Mouse (Mus musculus): ENCODE data around the gene Col28a1. TPM values are rescaled to one million over a fixed set of nuclear protein-coding genes. Genes with fewer than 3 reads are reported as not detected.
"Not testable (repeated sequence)": the region's sequence is repeated elsewhere in the genome, so short reads cannot be mapped to it uniquely, and the experiment has no call there.

The Col28a1 gene
- polyA plus RNA-seq, 1 experiment from 2014 or later: 0.18 TPM

GRCm38 (mm10) chr6:8048216-8048615 is 144.2 kb downstream of the Col28a1 start:
- no peaks in the 10 kb centered on the region for H3K9me3 ChIP-seq
- WGBS: 84% methylated on average over 2 of the region's 2 CpGs
- no peak for DNase-seq (ENCODE audit: low spot score)

GRCm38 (mm10) chr6:8046446-8046845 is 146.0 kb downstream of the Col28a1 start:
- Histone ChIP-seq H3K9me3 (no peaks in the 10 kb centered on the region), H3K4me1 (replicated peaks) (no peaks in the 10 kb centered on the region), H3K36me3 (no peaks in the 10 kb centered on the region), H3K27me3 (ENCODE audit: insufficient read depth, poor library complexity, severe bottlenecking) (no peaks in the 10 kb centered on the region), H3K27ac (no peak overlapping the region), H3K4me3 (no peak overlapping the region)
- WGBS: 75% methylated on average over 4 of the region's 4 CpGs
- no peak for DNase-seq (ENCODE audit: low spot score)

More at GRCm38 (mm10) chr6:8048216-8048615, 144.2 kb downstream of the Col28a1 start:
- Histone ChIP-seq H3K36me3 (no peaks in the 10 kb centered on the region), H3K4me3 (no peak overlapping the region), H3K27me3 (ENCODE audit: insufficient read depth, poor library complexity, severe bottlenecking) (no peaks in the 10 kb centered on the region), H3K4me1 (replicated peaks) (no peaks in the 10 kb centered on the region), H3K27ac (no peak overlapping the region)

DNA sequence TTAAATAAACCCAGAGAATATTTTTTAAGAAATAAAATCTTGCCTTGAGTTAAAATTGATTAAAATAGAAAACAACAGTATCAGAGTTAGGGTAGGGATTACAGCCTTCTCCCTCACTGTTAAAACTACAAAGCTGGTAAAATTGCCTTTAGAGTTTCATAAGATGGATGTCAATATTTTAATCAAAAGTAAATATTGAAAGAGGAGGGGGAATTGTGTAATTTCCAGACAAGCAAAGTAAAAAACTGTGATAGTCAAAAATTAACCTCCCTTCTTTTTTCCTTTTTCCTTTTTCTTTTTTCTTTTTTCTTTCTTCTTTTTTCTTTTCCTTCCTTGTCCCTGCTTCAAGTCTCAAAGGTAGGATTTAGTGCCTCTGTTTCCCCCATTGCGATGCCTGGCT is 146.6 kb downstream of the Col28a1 start:
- H3K4me1 ChIP-seq (replicated peaks): no peaks in the 10 kb centered on the region
- no peak overlapping the region for H3K27ac ChIP-seq
- DNase-seq (ENCODE audit: low spot score): no peak
- no peaks in the 10 kb centered on the region for H3K27me3 ChIP-seq (ENCODE audit: insufficient read depth, poor library complexity, severe bottlenecking)
- no peak overlapping the region for H3K4me3 ChIP-seq
- 86% methylated on average over 1 of the region's 1 CpGs for WGBS
- no peaks in the 10 kb centered on the region for H3K36me3 ChIP-seq
- H3K9me3 ChIP-seq: no peaks in the 10 kb centered on the region

- no peaks in the 10 kb centered on the region for H3K9me3 ChIP-seq
- no peaks in the 10 kb centered on the region for H3K36me3 ChIP-seq
- WGBS: 82% methylated on average over 4 of the region's 4 CpGs
- DNase-seq (ENCODE audit: low spot score): no peak
- no peak overlapping the region for H3K27ac ChIP-seq
- H3K4me3 ChIP-seq: no peak overlapping the region
- no peaks in the 10 kb centered on the region for H3K4me1 ChIP-seq (replicated peaks)
- no peaks in the 10 kb centered on the region for H3K27me3 ChIP-seq (ENCODE audit: insufficient read depth, poor library complexity, severe bottlenecking)
These were observed 163.7 kb downstream of the Col28a1 start for GRCm38 (mm10) chr6:8028711-8029110.

DNA sequence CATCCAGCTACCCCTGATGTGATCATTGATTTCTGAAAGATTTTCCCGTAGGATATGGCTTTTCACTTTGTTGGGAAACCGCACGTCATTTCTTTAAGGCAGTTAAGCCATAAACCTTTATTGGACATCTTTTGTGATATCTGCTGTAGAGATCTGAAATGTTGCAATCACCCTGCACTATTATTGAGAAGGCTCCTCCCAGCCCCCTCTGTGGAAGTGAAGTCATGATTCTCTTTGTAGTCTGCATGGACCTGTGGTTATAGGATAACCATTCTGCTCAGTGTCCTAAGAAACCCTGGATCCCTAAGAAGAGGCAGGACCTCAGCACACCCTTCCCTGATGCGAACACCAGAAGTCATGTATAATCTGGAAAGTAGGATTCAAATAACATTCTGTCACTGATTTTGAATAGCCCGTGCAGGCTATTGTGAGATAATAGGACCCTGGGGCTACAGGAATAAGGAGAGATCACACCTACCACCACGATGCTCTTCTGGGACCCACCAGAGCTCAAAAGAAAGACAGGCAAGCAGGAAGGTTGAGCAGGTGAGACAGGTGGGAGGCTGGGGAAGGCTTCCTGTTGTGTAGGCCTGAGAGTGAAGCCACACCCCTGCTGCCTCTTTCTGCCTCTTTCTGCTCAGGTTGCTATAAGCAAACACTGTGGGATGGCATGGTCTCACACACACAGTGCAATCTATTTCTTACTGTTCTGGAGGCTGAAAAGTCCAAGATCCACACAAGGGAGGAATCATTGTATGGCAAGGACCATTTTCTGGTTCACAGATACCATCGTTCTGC is 166.9 kb downstream of the Col28a1 start:
- H3K4me1 ChIP-seq (replicated peaks): no peaks in the 10 kb centered on the region
- H3K9me3 ChIP-seq: no peaks in the 10 kb centered on the region
- no peaks in the 10 kb centered on the region for H3K27me3 ChIP-seq (ENCODE audit: insufficient read depth, poor library complexity, severe bottlenecking)
- no peak overlapping the region for H3K27ac ChIP-seq
- no peak for DNase-seq (ENCODE audit: low spot score)
- H3K4me3 ChIP-seq: no peak overlapping the region
- WGBS: 92% methylated on average over 7 of the region's 7 CpGs
- H3K36me3 ChIP-seq: no peaks in the 10 kb centered on the region

GRCm38 (mm10) chr6:8023527-8023926 is 168.9 kb downstream of the Col28a1 start:
- Histone ChIP-seq H3K36me3 (no peaks in the 10 kb centered on the region), H3K27me3 (ENCODE audit: insufficient read depth, poor library complexity, severe bottlenecking) (no peaks in the 10 kb centered on the region), H3K4me1 (replicated peaks) (no peaks in the 10 kb centered on the region), H3K9me3 (no peaks in the 10 kb centered on the region), H3K4me3 (no peak overlapping the region), H3K27ac (no peak overlapping the region)
- 90% methylated on average over 3 of the region's 3 CpGs for WGBS
- DNase-seq (ENCODE audit: low spot score): no peak

- Histone ChIP-seq H3K4me3 (no peak overlapping the region), H3K4me1 (replicated peaks) (no peaks in the 10 kb centered on the region), H3K27me3 (ENCODE audit: insufficient read depth, poor library complexity, severe bottlenecking) (no peaks in the 10 kb centered on the region), H3K27ac (no peak overlapping the region), H3K36me3 (no peaks in the 10 kb centered on the region), H3K9me3 (no peaks in the 10 kb centered on the region)
- no peak for DNase-seq (ENCODE audit: low spot score)
- 85% methylated on average over 4 of the region's 4 CpGs for WGBS
These were observed 197.7 kb downstream of the Col28a1 start for GRCm38 (mm10) chr6:7994736-7995135.

GRCm38 (mm10) chr6:7983646-7983979 is 208.8 kb downstream of the Col28a1 start:
- 26% methylated on average over 7 of the region's 7 CpGs for WGBS
- H3K4me1 ChIP-seq (replicated peaks): no peaks in the 10 kb centered on the region
- no peaks in the 10 kb centered on the region for H3K9me3 ChIP-seq
- no peaks in the 10 kb centered on the region for H3K36me3 ChIP-seq
- no peaks in the 10 kb centered on the region for H3K27me3 ChIP-seq (ENCODE audit: insufficient read depth, poor library complexity, severe bottlenecking)
- peak overlapping the region; percentile 41 for H3K4me3 ChIP-seq
- H3K27ac ChIP-seq: no peak overlapping the region
- peak; percentile 59 for DNase-seq (ENCODE audit: low spot score)

- 66% methylated on average over 32 of the region's 32 CpGs for WGBS
- peak; percentile 10 for DNase-seq (ENCODE audit: low spot score)
These were observed 209.3 kb downstream of the Col28a1 start for GRCm38 (mm10) chr6:7982958-7983645.

GRCm38 (mm10) chr6:7971020-7971760 is 221.2 kb downstream of the Col28a1 start:
- DNase-seq (ENCODE audit: low spot score): no peak

More at GRCm38 (mm10) chr6:7982958-7983645, 209.3 kb downstream of the Col28a1 start:
- H3K4me3 ChIP-seq: peak overlapping the region; percentile 41
- H3K36me3 ChIP-seq; H3K4me1 ChIP-seq (replicated peaks); H3K27me3 ChIP-seq (ENCODE audit: insufficient read depth, poor library complexity, severe bottlenecking); H3K27ac ChIP-seq; H3K9me3 ChIP-seq: not testable (repeated sequence)

DNA sequence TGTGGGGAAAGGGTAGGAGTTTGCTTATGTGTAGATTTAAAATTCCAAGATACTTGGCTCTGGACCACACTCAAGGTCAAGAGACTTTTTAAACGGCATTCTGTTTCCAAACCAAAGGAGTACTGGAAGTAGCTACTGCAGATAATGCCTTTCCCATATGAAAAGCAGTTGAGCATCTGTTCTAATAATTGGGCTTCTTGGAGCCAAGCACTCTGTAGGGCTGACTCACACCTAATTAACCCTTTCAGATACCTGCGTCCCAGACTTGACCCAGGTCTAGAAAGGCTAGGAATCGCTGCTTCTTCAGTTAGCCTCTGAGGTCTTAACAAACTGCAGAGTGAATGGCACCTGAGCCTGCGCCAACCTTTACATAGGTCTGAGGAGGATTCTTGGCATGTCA is 223.0 kb downstream of the Col28a1 start:
- no peaks in the 10 kb centered on the region for H3K9me3 ChIP-seq
- no peak overlapping the region for H3K27ac ChIP-seq
- no peaks in the 10 kb centered on the region for H3K27me3 ChIP-seq (ENCODE audit: insufficient read depth, poor library complexity, severe bottlenecking)
- H3K4me3 ChIP-seq: no peak overlapping the region
- H3K36me3 ChIP-seq: no peaks in the 10 kb centered on the region
- WGBS: 91% methylated on average over 4 of the region's 4 CpGs
- no peak for DNase-seq (ENCODE audit: low spot score)
- peaks cover 19% of the 10 kb centered on the region for H3K4me1 ChIP-seq (replicated peaks)

More at GRCm38 (mm10) chr6:7971020-7971760, 221.2 kb downstream of the Col28a1 start:
- peaks cover 13% of the 10 kb centered on the region for H3K4me1 ChIP-seq (replicated peaks)
- 49% methylated on average over 5 of the region's 5 CpGs for WGBS
- H3K27ac ChIP-seq: no peak overlapping the region
- no peaks in the 10 kb centered on the region for H3K27me3 ChIP-seq (ENCODE audit: insufficient read depth, poor library complexity, severe bottlenecking)
- no peak overlapping the region for H3K4me3 ChIP-seq
- no peaks in the 10 kb centered on the region for H3K36me3 ChIP-seq
- H3K9me3 ChIP-seq: no peaks in the 10 kb centered on the region

GRCm38 (mm10) chr6:7965833-7966522 is 226.4 kb downstream of the Col28a1 start:
- no peak for DNase-seq (ENCODE audit: low spot score)
- H3K9me3 ChIP-seq: no peaks in the 10 kb centered on the region
- 66% methylated on average over 11 of the region's 11 CpGs for WGBS

More at GRCm38 (mm10) chr6:7965833-7966522, 226.4 kb downstream of the Col28a1 start:
- Histone ChIP-seq H3K27me3 (ENCODE audit: insufficient read depth, poor library complexity, severe bottlenecking) (no peaks in the 10 kb centered on the region), H3K36me3 (no peaks in the 10 kb centered on the region), H3K4me1 (replicated peaks) (peaks cover 12% of the 10 kb centered on the region), H3K4me3 (no peak overlapping the region), H3K27ac (no peak overlapping the region)
